20 mouse cellular contexts compared by ENCODE assay signal in the genomic region with DNA sequence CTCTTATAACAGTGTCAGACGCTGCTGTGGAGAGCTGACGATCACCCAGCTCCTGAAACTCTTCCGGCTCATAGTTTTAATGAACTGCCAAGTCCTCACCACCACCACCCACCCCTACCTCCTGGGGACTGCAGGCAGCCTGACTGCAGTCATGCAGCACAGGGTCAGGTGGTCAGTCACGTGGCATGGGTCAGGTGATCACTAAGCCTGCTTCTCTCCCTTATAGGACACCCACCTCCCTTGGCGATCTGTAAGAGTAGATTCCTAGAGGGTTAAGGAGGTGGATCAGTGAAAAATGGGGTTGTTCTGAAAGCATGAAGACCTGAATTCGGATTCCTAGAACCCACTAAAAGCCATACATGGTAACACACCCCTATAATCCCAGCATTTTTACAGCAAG. TPM values are rescaled to one million over a fixed set of nuclear protein-coding genes. Genes with fewer than 3 reads are reported as not detected.
DNase-seq lines count a peak whose midpoint lies in the region; ATAC-seq and TF ChIP-seq lines count a peak whose summit lies in the region.
"Had no signal": no experiment of that assay in that cellular context is flagged by ENCODE, and none has a peak within 500 bp of the region (broad histone marks: within the 10 kb centered on the region; RNA-seq: fewer than 3 reads in every experiment).

No protein-coding gene starts in this region.

- H3K79me2 ChIP-seq in macrophage (ENCODE audit: inconsistent target), result no peaks in the 10 kb centered on the region

- no peaks in the 10 kb centered on the region for H3K36me3 ChIP-seq in kidney, embryonic 15.5 days
- H3K36me3 ChIP-seq in midbrain, embryonic 11.5 days (ENCODE audit: control insufficient read depth, insufficient read depth, low read length), result no peaks in the 10 kb centered on the region
- H3K36me3 ChIP-seq in midbrain, embryonic 14.5 days (ENCODE audit: control insufficient read depth, insufficient read depth, low read length), result no peaks in the 10 kb centered on the region
- H3K36me3 ChIP-seq in embryonic facial prominence, embryonic 15.5 days, result no peaks in the 10 kb centered on the region
- no peaks in the 10 kb centered on the region for H3K36me3 ChIP-seq in macrophage (ENCODE audit: inconsistent target)
- H3K36me3 ChIP-seq in stomach, postnatal 0 days (ENCODE audit: control insufficient read depth, insufficient read depth, low read length), result no peaks in the 10 kb centered on the region
- H3K36me3 ChIP-seq: hindbrain, embryonic 10.5 days; liver, embryonic 12.5 days; midbrain, embryonic 12.5 days had no signal

- H3K9ac ChIP-seq in kidney, embryonic 15.5 days, result no peak overlapping the region
- no peak overlapping the region for H3K9ac ChIP-seq in midbrain, embryonic 11.5 days (ENCODE audit: low read length)
- H3K9ac ChIP-seq in midbrain, embryonic 14.5 days (replicated peaks; ENCODE audit: low read length), result no peak overlapping the region
- no peak overlapping the region for H3K9ac ChIP-seq in embryonic facial prominence, embryonic 15.5 days
- H3K9ac ChIP-seq in stomach, postnatal 0 days (ENCODE audit: low read length), result no peak overlapping the region
- H3K9ac ChIP-seq: liver, embryonic 12.5 days; lung, embryonic 14.5 days; midbrain, embryonic 12.5 days had no signal

- no peaks in the 10 kb centered on the region for H3K9me3 ChIP-seq in kidney, embryonic 15.5 days (replicated peaks)
- H3K9me3 ChIP-seq in midbrain, embryonic 11.5 days (ENCODE audit: control insufficient read depth, low read length), result no peaks in the 10 kb centered on the region
- no peaks in the 10 kb centered on the region for H3K9me3 ChIP-seq in midbrain, embryonic 14.5 days (ENCODE audit: control insufficient read depth, low read length)
- H3K9me3 ChIP-seq in embryonic facial prominence, embryonic 15.5 days (replicated peaks), result no peaks in the 10 kb centered on the region
- no peaks in the 10 kb centered on the region for H3K9me3 ChIP-seq in stomach, postnatal 0 days (ENCODE audit: control insufficient read depth, low read length)
- H3K9me3 ChIP-seq: hindbrain, embryonic 10.5 days; liver, embryonic 12.5 days; midbrain, embryonic 12.5 days had no signal

- DNase-seq in kidney, adult 11 months, result peak; percentile 47
- DNase-seq in midbrain, embryonic 11.5 days (ENCODE audit: low spot score, missing footprints), result peak; percentile 73
- DNase-seq in midbrain, embryonic 14.5 days, result no peak
- DNase-seq in stomach, postnatal 0 days (ENCODE audit: low spot score), result no peak
- DNase-seq: adrenal gland, postnatal 36 days; cerebellum, adult 9-11 months; gastrocnemius, postnatal 25 days; lung, postnatal 4 days had no signal

- WGBS in kidney, embryonic 15.5 days, result 72% methylated on average over 6 of the region's 6 CpGs
- 85% methylated on average over 6 of the region's 6 CpGs for WGBS in midbrain, embryonic 11.5 days
- 73% methylated on average over 6 of the region's 6 CpGs for WGBS in midbrain, embryonic 14.5 days
- 71% methylated on average over 6 of the region's 6 CpGs for WGBS in embryonic facial prominence, embryonic 15.5 days
- 88% methylated on average over 6 of the region's 6 CpGs for WGBS in macrophage (ENCODE audit: missing documents)
- 75% methylated on average over 6 of the region's 6 CpGs for WGBS in stomach, postnatal 0 days

- H3K27me3 ChIP-seq in kidney, embryonic 15.5 days, result peaks cover 4% of the 10 kb centered on the region; the same call in 1 of the 2 replicates
- H3K27me3 ChIP-seq in midbrain, embryonic 11.5 days (ENCODE audit: control insufficient read depth, insufficient read depth, low read length), result no peaks in the 10 kb centered on the region
- H3K27me3 ChIP-seq in midbrain, embryonic 14.5 days (ENCODE audit: control insufficient read depth, insufficient read depth, low read length), result no peaks in the 10 kb centered on the region
- H3K27me3 ChIP-seq in embryonic facial prominence, embryonic 15.5 days, result no peaks in the 10 kb centered on the region
- no peaks in the 10 kb centered on the region for H3K27me3 ChIP-seq in stomach, postnatal 0 days (ENCODE audit: control insufficient read depth, insufficient read depth, low read length)
- H3K27me3 ChIP-seq: midbrain, embryonic 12.5 days had no signal

- peaks cover 22% of the 10 kb centered on the region for H3K4me1 ChIP-seq in kidney, embryonic 15.5 days
- no peaks in the 10 kb centered on the region for H3K4me1 ChIP-seq in midbrain, embryonic 11.5 days (ENCODE audit: control insufficient read depth, insufficient read depth, low read length)
- H3K4me1 ChIP-seq in midbrain, embryonic 14.5 days (ENCODE audit: control insufficient read depth, insufficient read depth, low read length), result no peaks in the 10 kb centered on the region
- H3K4me1 ChIP-seq in embryonic facial prominence, embryonic 15.5 days, result peaks cover 24% of the 10 kb centered on the region
- no peaks in the 10 kb centered on the region for H3K4me1 ChIP-seq in stomach, postnatal 0 days (replicated peaks; ENCODE audit: control insufficient read depth, insufficient read depth)
- H3K4me1 ChIP-seq: liver, embryonic 12.5 days had no signal

- no peak overlapping the region for H3K4me2 ChIP-seq in kidney, embryonic 15.5 days
- H3K4me2 ChIP-seq in midbrain, embryonic 11.5 days, result no peak overlapping the region
- H3K4me2 ChIP-seq in midbrain, embryonic 14.5 days (ENCODE audit: low read length), result no peak overlapping the region
- H3K4me2 ChIP-seq in embryonic facial prominence, embryonic 15.5 days (replicated peaks), result no peak overlapping the region
- H3K4me2 ChIP-seq in stomach, postnatal 0 days (replicated peaks; ENCODE audit: low read depth), result no peak overlapping the region
- H3K4me2 ChIP-seq: liver, embryonic 12.5 days; lung, embryonic 14.5 days; midbrain, embryonic 12.5 days had no signal

- ATAC-seq in kidney, embryonic 15.5 days (replicated peaks; ENCODE audit: low FRiP score), result no peak
- ATAC-seq in midbrain, embryonic 11.5 days (ENCODE audit: low FRiP score), result no peak
- no peak for ATAC-seq in midbrain, embryonic 14.5 days (ENCODE audit: low FRiP score, low TSS enrichment)
- no peak for ATAC-seq in embryonic facial prominence, embryonic 15.5 days (ENCODE audit: insufficient number of reproducible peaks, low FRiP score, low TSS enrichment, low read depth)
- ATAC-seq in stomach, postnatal 0 days (ENCODE audit: low FRiP score, low TSS enrichment), result no peak
- ATAC-seq in inflammation-experienced regulatory T-cells, adult 6 months, result no peak
- ATAC-seq: liver, embryonic 12.5 days had no signal

- TF ChIP-seq EP300 in stomach, postnatal 0 days (optimal IDR thresholded peaks at IDR 0.05), result no peak

- H3K4me3 ChIP-seq in kidney, embryonic 15.5 days (replicated peaks), result no peak overlapping the region
- no peak overlapping the region for H3K4me3 ChIP-seq in midbrain, embryonic 11.5 days (ENCODE audit: low read depth, low read length)
- no peak overlapping the region for H3K4me3 ChIP-seq in midbrain, embryonic 14.5 days (replicated peaks; ENCODE audit: low read depth, low read length)
- H3K4me3 ChIP-seq in embryonic facial prominence, embryonic 15.5 days (replicated peaks), result no peak overlapping the region
- H3K4me3 ChIP-seq in macrophage (ENCODE audit: inconsistent target), result no peak overlapping the region
- H3K4me3 ChIP-seq in stomach, postnatal 0 days (ENCODE audit: low read depth, low read length), result no peak overlapping the region
- H3K4me3 ChIP-seq: erythroblast, embryonic 14.5 days; hindbrain, embryonic 10.5 days; liver, embryonic 12.5 days; midbrain, embryonic 12.5 days had no signal

- H3K27ac ChIP-seq in kidney, embryonic 15.5 days, result no peak overlapping the region
- no peak overlapping the region for H3K27ac ChIP-seq in midbrain, embryonic 11.5 days (ENCODE audit: low read depth, low read length)
- H3K27ac ChIP-seq in midbrain, embryonic 14.5 days (replicated peaks; ENCODE audit: low read depth, low read length), result no peak overlapping the region
- H3K27ac ChIP-seq in embryonic facial prominence, embryonic 15.5 days (replicated peaks), result peak overlapping the region; percentile 58
- H3K27ac ChIP-seq in macrophage, result peak overlapping the region; percentile 98
- no peak overlapping the region for H3K27ac ChIP-seq in stomach, postnatal 0 days (replicated peaks)
- H3K27ac ChIP-seq: hindbrain, embryonic 10.5 days; liver, embryonic 12.5 days; midbrain, embryonic 12.5 days had no signal

- TF ChIP-seq CTCF in stomach, postnatal 0 days (IDR thresholded peaks at IDR 0.05; ENCODE audit: low read depth), result no peak

RNA-seq across cellular contexts. Expression of gene Lyzl4, which starts 42.3 kb away (rescaled TPM):
- not detected in 2 replicates for polyA plus RNA-seq in kidney, embryonic 15.5 days (2015; fragmentation: Nextera tagmentation; extraction: Ambion mirVana)
- 0.22 TPM in 1 of 2 replicates, not detected in the other for polyA plus RNA-seq in midbrain, embryonic 11.5 days (2014; fragmentation: Nextera tagmentation; extraction: Ambion mirVana)
- not detected in 2 replicates for polyA plus RNA-seq in midbrain, embryonic 14.5 days (2014; fragmentation: Nextera tagmentation; extraction: Ambion mirVana)
- polyA plus RNA-seq in embryonic facial prominence, embryonic 15.5 days (2015; fragmentation: Nextera tagmentation; extraction: Ambion mirVana), result 0.74 and 1.0 TPM in 2 replicates
- total RNA-seq in macrophage (2018; cell fraction: chromatin; rRNA removed), result 1 to 10 TPM in 15 of 26 experiments, not detected in 11; 1.1 to 8.5 (median 2.8) TPM
- 1 to 10 TPM in 14 of 26 experiments, under 1 TPM in 12; 0.58 to 6.1 (median 2.3) TPM for total RNA-seq in macrophage (2018; cell fraction: cytosol; rRNA removed)
- total RNA-seq in macrophage (2018; cell fraction: nucleus; rRNA removed), result 10 to 100 TPM in 1 of 26 experiments, 1 to 10 TPM in 15, under 1 TPM in 6, not detected in 4; 0.48 to 22.1 (median 1.6) TPM
- polyA plus RNA-seq in macrophage (2018), result 3.0 to 17.8 TPM (median 4.8 TPM) in 3 replicates
- 0.15 and 0.21 TPM in 2 replicates for polyA plus RNA-seq in stomach, postnatal 0 days (2015; fragmentation: Nextera tagmentation; extraction: Ambion mirVana)
- polyA plus RNA-seq in inflammation-experienced regulatory T-cells, adult 6 months (2017; shearing (Covaris generic)), result not detected
- total RNA-seq: adrenal gland, postnatal 36 days; gastrocnemius, postnatal 25 days; heart, adult 8-10 months had no signal
- polyA plus RNA-seq: C2C12; erythroblast, embryonic 14.5 days; hindbrain, embryonic 10.5 days; lung, embryonic 14.5 days; midbrain, embryonic 12.5 days; neural tube, embryonic 14.5 days had no signal

RNA-seq across cellular contexts. Expression of gene Vipr1, which starts 43.0 kb away (rescaled TPM):
- 0.18 and 0.39 TPM in 2 replicates for polyA plus RNA-seq in kidney, embryonic 15.5 days (2015; fragmentation: Nextera tagmentation; extraction: Ambion mirVana)
- 0.41 and 0.44 TPM in 2 replicates for polyA plus RNA-seq in midbrain, embryonic 11.5 days (2014; fragmentation: Nextera tagmentation; extraction: Ambion mirVana)
- polyA plus RNA-seq in midbrain, embryonic 14.5 days (2014; fragmentation: Nextera tagmentation; extraction: Ambion mirVana), result 0.08 and 0.25 TPM in 2 replicates
- 0.63 and 0.66 TPM in 2 replicates for polyA plus RNA-seq in embryonic facial prominence, embryonic 15.5 days (2015; fragmentation: Nextera tagmentation; extraction: Ambion mirVana)
- total RNA-seq in macrophage (2018; cell fraction: chromatin; rRNA removed), result 1 to 10 TPM in 13 of 26 experiments, under 1 TPM in 12, not detected in 1; 0.25 to 3.1 (median 1.0) TPM
- total RNA-seq in macrophage (2018; cell fraction: cytosol; rRNA removed), result 1 to 10 TPM in 10 of 26 experiments, under 1 TPM in 16; 0.19 to 1.9 (median 0.77) TPM
- 1 to 10 TPM in 13 of 26 experiments, under 1 TPM in 13; 0.38 to 5.1 (median 1.0) TPM for total RNA-seq in macrophage (2018; cell fraction: nucleus; rRNA removed)
- 0.27 to 2.1 TPM (median 1.1 TPM) in 3 replicates for polyA plus RNA-seq in macrophage (2018)
- 0.47 and 0.51 TPM in 2 replicates for polyA plus RNA-seq in stomach, postnatal 0 days (2015; fragmentation: Nextera tagmentation; extraction: Ambion mirVana)
- 1 to 10 TPM in 2 of 3 experiments, under 1 TPM in 1; 0.98 to 2.4 (median 1.8) TPM for polyA plus RNA-seq in inflammation-experienced regulatory T-cells, adult 6 months (2017; shearing (Covaris generic))
- polyA plus RNA-seq: erythroblast, embryonic 14.5 days had no signal

Comparison
In these comparisons a context has a peak if more than half of its experiments do, and no peak if none do; other contexts are left out.
1. DNase-seq: peak in kidney, adult 11 months (single experiment) and midbrain, embryonic 11.5 days (single experiment); none in midbrain, embryonic 14.5 days (single experiment) and stomach, postnatal 0 days (single experiment).
2. H3K27ac ChIP-seq: peak in embryonic facial prominence, embryonic 15.5 days (single experiment) and macrophage (single experiment); none in kidney, embryonic 15.5 days (single experiment), midbrain, embryonic 11.5 days (single experiment), midbrain, embryonic 14.5 days (single experiment) and stomach, postnatal 0 days (single experiment).